Mouse (Mus musculus): ENCODE data around the gene Ptpn13. TPM values are rescaled to one million over a fixed set of nuclear protein-coding genes. Genes with fewer than 3 reads are reported as not detected.
A peak's percentile ranks its signal among the peaks of the same experiment; 100 is the strongest.

Ptpn13 gene
- polyA plus RNA-seq, 1 experiment, result 15.9 TPM

DNA sequence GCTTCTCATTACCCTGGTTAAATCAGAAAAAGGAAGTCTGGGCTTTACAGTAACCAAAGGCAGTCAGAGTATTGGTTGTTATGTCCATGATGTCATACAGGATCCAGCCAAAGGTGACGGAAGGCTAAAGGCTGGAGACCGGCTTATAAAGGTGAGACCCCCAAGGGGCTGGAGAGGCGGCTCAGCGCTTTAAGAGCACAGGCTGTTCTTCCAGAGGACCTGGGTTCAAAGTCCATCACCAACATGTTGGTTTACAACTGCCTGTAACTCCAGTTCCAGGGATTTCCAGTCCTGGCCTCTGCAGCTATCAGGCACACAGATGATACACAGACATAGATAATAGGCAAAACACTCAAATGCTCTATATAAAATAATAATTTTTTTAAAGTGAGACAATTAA, 143.0 kb downstream of the Ptpn13 start:
- TF ChIP-seq CTCF (IDR thresholded peaks at IDR 0.05; ENCODE audit: borderline replicate concordance, extremely low read depth, insufficient read depth, insufficient read length), result no peak
- TF ChIP-seq POLR2A (IDR thresholded peaks at IDR 0.05; ENCODE audit: borderline replicate concordance, extremely low read depth, insufficient read depth, insufficient read length, poor library complexity, severe bottlenecking), result no peak

DNA sequence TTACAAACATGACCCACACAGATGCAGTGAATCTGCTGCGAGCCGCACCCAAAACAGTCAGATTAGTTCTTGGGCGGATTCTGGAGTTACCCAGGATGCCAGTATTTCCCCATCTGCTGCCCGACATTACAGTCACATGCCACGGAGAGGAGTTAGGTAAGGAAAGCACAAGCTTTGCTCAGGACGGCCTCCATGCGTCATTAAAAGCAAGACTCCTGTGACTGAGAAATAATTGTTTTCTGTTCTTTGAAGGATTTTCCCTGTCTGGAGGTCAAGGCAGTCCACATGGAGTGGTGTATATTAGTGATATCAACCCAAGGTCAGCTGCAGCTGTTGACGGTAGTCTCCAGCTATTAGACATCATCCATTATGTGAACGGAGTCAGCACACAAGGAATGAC, 144.5 kb downstream of the Ptpn13 start:
- DNase-seq (ENCODE audit: low read depth), result no peak
- TF ChIP-seq CTCF (IDR thresholded peaks at IDR 0.05; ENCODE audit: borderline replicate concordance, extremely low read depth, insufficient read depth, insufficient read length) (no peak), POLR2A (IDR thresholded peaks at IDR 0.05; ENCODE audit: borderline replicate concordance, extremely low read depth, insufficient read depth, insufficient read length, poor library complexity, severe bottlenecking) (no peak)

More for the DNA sequence above, 143.0 kb downstream of the Ptpn13 start:
- DNase-seq (ENCODE audit: low read depth), result no peak

DNA sequence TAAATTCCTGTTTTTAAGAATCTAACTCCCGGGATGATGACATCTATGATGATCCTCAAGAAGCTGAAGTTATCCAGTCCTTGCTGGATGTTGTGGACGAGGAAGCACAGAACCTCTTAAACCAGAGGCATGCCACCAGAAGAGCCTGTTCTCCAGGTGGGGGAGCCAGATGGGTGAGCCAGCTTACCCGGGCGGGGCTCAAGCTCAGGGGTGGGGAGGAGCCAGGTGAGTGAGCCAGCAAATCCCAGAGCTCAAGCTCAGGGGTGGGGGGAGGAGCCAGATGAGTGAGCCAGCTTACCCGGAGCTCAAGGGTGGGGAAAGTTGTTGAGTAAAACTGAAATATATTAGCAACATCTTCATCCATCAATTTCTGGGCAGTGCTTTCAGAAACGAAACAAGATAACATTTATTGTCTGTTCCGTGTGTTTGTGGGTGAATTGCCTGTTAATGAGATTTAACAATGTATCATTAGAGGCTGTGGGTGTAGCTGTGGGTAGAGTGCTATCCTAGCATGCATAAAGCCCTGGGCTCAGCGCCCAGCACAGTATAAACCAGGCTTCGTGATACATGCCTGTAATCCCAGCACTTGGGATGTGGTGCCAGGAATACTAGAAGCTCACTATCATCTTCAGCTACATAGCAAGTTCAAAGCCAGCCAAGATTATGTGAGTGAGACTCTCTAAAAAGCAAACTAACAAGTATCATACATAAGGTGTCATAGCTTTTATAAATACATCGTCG, 154.9 kb downstream of the Ptpn13 start:
- TF ChIP-seq POLR2A (IDR thresholded peaks at IDR 0.05; ENCODE audit: borderline replicate concordance, extremely low read depth, insufficient read depth, insufficient read length, poor library complexity, severe bottlenecking), result no peak
- TF ChIP-seq CTCF (IDR thresholded peaks at IDR 0.05; ENCODE audit: borderline replicate concordance, extremely low read depth, insufficient read depth, insufficient read length), result no peak
- peak; percentile 58 for DNase-seq (ENCODE audit: low read depth)

DNA sequence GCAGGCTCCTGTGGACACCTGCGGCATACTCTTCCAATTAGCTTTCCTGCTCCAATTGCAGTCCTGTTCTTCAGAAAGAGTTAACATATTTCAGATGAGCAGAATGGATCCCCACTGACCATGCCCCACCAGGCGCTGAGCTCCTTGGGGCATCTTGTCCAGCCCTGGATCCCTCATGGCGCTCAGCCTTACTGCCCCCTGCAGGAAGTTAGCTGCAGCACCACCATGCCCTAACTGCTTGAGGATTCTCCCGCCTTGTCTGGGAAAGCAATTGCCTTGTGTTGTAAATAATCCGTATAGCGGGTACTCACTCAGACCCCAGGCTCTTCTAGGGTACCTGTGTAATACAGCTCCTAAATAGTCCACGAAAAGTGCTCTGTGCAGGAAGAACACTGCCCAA, 162.2 kb downstream of the Ptpn13 start:
- TF ChIP-seq POLR2A (IDR thresholded peaks at IDR 0.05; ENCODE audit: borderline replicate concordance, extremely low read depth, insufficient read depth, insufficient read length, poor library complexity, severe bottlenecking) (no peak), CTCF (IDR thresholded peaks at IDR 0.05; ENCODE audit: borderline replicate concordance, extremely low read depth, insufficient read depth, insufficient read length) (peak; percentile 41; the same call in 1 of the 2 replicates)
- DNase-seq (ENCODE audit: low read depth), result no peak

DNA sequence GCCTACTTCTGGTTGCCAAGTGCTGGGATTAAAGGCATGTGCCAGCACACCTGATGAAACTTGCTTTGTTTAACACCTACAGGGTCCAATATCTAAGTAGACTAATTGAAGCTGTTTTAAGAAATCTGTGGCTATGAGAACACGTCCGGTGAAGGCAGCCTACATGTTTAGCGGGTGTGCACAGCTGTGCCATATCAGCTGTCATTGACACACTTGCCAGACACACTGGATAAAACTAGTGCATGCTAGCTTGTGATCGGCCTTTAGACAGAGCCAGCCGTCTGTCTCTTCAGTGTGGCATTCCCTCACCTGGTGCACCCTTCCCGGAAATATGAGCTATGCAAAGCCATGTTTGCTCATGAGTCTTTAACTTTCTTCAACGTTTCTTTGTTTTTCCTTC, 166.9 kb downstream of the Ptpn13 start:
- DNase-seq (ENCODE audit: low read depth), result no peak
- TF ChIP-seq POLR2A (IDR thresholded peaks at IDR 0.05; ENCODE audit: borderline replicate concordance, extremely low read depth, insufficient read depth, insufficient read length, poor library complexity, severe bottlenecking) (no peak), CTCF (IDR thresholded peaks at IDR 0.05; ENCODE audit: borderline replicate concordance, extremely low read depth, insufficient read depth, insufficient read length) (no peak)

DNA sequence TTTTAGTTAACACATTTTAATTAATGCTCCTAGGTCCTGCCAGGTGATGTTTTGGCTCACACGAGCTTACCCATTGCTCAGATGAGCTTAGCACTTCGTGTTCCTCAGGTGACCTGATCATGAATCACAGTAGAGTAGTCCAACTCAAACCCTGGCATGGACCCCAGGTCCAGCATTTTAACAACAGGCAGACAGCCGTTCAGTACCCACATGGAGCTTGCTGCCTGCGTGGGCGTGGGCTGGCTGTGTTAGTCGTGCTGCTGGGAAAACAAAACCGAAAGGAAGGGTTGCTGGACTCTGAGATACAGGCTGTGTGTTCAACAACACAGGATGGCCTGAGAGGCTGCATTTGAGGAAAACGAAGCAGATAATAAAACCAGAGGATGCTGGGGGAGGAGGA, 167.7 kb downstream of the Ptpn13 start:
- no peak for DNase-seq (ENCODE audit: low read depth)
- TF ChIP-seq CTCF (IDR thresholded peaks at IDR 0.05; ENCODE audit: borderline replicate concordance, extremely low read depth, insufficient read depth, insufficient read length) (no peak), POLR2A (IDR thresholded peaks at IDR 0.05; ENCODE audit: borderline replicate concordance, extremely low read depth, insufficient read depth, insufficient read length, poor library complexity, severe bottlenecking) (no peak)

DNA sequence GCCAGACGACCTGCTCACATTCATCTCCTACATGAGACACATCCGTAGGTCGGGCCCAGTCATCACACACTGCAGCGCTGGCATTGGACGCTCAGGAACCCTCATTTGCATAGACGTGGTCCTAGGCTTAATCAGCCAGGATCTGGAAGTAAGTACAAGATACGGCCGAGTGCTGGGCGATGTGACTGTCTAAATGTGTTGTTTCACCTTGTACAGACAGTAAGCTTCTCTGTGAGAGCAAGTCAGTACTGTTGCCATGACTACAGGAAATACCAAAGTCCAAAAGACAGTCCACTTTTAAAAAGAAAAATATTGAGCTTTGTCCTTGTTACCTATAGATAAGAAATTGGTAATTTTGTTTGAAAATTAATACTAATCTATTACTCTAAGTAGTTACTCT, 168.6 kb downstream of the Ptpn13 start:
- DNase-seq (ENCODE audit: low read depth), result no peak
- TF ChIP-seq CTCF (IDR thresholded peaks at IDR 0.05; ENCODE audit: borderline replicate concordance, extremely low read depth, insufficient read depth, insufficient read length), result no peak
- TF ChIP-seq POLR2A (IDR thresholded peaks at IDR 0.05; ENCODE audit: borderline replicate concordance, extremely low read depth, insufficient read depth, insufficient read length, poor library complexity, severe bottlenecking), result no peak

DNA sequence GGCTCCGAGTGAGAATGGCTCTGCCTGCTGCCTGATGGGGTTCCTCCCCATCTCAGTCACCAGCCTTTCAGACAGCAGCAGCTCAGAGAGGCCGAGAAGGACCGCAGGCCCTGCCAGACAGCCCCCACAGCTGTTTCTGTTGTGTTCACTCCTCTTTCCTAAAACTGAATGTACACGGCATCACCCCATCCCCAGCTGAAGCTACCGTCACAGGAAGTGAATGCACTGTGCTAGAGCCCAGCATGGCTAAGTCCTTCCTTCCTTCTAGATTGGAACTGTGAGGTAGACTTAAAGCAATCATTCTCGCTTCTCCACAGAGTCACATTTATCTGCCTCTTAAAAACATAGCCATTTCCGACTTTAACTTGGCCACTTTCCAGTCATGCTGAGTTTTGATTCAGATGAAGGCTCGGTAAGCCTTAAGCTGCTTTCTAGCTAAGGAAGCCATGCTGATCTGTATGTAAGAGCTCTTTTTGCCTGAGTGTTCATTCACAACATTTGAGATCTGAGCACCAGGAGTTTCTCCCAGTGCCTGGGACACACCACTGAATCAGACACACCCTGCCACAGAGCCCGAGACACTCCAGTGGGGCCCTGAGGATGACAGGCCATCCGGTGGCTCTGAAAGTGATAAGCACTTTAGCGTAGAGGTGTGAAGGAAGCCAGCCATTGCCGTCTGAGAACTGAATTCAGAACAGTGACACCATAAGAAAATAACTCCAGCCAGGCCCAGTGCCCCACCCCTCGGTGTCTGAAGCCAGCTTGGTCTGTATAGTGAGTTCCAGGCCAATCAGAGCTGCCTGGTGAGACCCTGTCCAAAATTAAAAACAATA, 170.6 kb downstream of the Ptpn13 start:
- TF ChIP-seq CTCF (IDR thresholded peaks at IDR 0.05; ENCODE audit: borderline replicate concordance, extremely low read depth, insufficient read depth, insufficient read length) (no peak), POLR2A (IDR thresholded peaks at IDR 0.05; ENCODE audit: borderline replicate concordance, extremely low read depth, insufficient read depth, insufficient read length, poor library complexity, severe bottlenecking) (no peak)
- DNase-seq (ENCODE audit: low read depth), result peak; percentile 64

DNA sequence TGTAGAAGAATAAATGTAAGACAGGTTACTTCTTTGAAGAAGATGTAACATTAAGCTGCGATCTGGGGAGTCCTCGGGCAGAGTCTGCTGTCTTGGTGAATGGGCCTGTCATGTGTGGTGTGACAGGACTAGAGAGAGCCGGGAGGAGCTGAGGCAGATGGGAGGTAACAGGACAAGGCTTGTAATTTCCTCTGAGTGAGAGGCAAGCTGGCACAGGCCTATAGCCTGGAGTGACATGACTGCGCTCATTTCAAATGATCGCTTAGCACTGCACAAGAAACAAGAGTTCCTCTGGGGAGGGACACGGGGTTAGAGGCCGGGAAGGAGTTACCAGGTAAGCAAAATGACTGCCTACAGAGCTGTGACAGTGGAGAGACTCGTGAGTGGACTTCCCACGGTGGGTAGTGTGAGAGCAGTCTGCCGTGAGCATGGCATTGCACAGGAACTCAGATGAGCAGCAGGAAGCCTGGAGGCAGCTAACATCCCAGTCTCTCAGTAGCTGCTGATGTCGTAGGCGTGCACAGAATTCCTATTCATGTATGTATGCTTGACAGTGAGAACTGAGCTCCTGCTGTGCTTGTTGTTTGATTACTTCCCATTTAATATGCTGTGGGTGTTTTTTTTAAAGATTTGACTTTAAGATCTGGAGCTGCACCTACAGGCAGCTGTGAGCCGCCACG, 171.6 kb downstream of the Ptpn13 start:
- no peak for TF ChIP-seq CTCF (IDR thresholded peaks at IDR 0.05; ENCODE audit: borderline replicate concordance, extremely low read depth, insufficient read depth, insufficient read length)
- no peak for TF ChIP-seq POLR2A (IDR thresholded peaks at IDR 0.05; ENCODE audit: borderline replicate concordance, extremely low read depth, insufficient read depth, insufficient read length, poor library complexity, severe bottlenecking)
- DNase-seq (ENCODE audit: low read depth), result peak; percentile 76

DNA sequence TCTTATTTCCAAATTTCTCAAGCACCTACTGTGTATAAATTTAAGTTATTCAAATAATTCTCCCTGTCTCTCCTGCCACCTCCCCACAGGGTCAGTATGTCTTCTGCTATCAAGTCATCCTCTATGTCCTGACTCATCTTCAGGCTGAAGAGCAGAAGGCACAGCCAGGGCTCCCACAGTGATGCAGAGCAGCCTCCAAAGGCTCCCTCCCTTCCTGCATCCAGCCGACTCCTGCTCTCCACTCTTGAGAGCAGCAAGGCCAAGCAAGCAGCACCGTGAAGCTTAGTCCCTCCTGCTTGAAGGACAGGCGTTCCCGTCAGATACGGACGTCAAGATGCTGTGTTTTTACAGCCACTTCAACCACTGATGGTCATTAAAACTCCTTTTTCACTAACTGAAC, 172.6 kb downstream of the Ptpn13 start:
- no peak for DNase-seq (ENCODE audit: low read depth)
- no peak for TF ChIP-seq CTCF (IDR thresholded peaks at IDR 0.05; ENCODE audit: borderline replicate concordance, extremely low read depth, insufficient read depth, insufficient read length)
- TF ChIP-seq POLR2A (IDR thresholded peaks at IDR 0.05; ENCODE audit: borderline replicate concordance, extremely low read depth, insufficient read depth, insufficient read length, poor library complexity, severe bottlenecking), result no peak

DNA sequence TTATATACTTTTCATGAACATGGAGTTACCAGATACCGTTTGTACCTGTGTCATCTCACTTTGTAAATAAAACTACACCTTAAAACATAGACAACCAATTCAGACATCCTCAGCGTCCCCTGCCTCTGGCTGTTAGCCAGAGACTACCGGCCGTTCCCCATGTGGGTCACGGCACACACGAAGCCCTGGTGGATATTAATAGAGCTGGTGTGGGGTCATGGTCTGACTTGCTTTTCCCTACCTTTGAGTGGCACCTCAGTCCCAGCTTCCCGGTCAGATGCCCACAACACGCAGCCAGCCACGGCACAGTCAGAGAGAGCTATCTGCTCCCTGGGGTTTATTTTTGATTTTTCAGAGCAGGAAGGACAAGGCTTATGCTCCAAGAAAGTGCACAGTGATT, 173.3 kb downstream of the Ptpn13 start:
- TF ChIP-seq POLR2A (IDR thresholded peaks at IDR 0.05; ENCODE audit: borderline replicate concordance, extremely low read depth, insufficient read depth, insufficient read length, poor library complexity, severe bottlenecking) (no peak), CTCF (IDR thresholded peaks at IDR 0.05; ENCODE audit: borderline replicate concordance, extremely low read depth, insufficient read depth, insufficient read length) (no peak)
- no peak for DNase-seq (ENCODE audit: low read depth)

All from brain, embryonic 14.5 days (tissue).